Comparison of ENCODE assay signal across 10 mouse cellular contexts in genomic region chr1:134205296-134206018, GRCm38 (mm10). TPM values are rescaled to one million over a fixed set of nuclear protein-coding genes. Genes with fewer than 3 reads are reported as not detected.
DNase-seq lines count a peak whose midpoint lies in the region; ATAC-seq and TF ChIP-seq lines count a peak whose summit lies in the region.
"Had no signal": no experiment of that assay in that cellular context is flagged by ENCODE, and none has a peak within 500 bp of the region (broad histone marks: within the 10 kb centered on the region; RNA-seq: fewer than 3 reads in every experiment).

No protein-coding gene starts in this region.

- H3K9me3 ChIP-seq in hindbrain, embryonic 12.5 days (replicated peaks), result no peaks in the 10 kb centered on the region
- no peaks in the 10 kb centered on the region for H3K9me3 ChIP-seq in hindbrain, embryonic 11.5 days (ENCODE audit: control insufficient read depth, low read length)
- no peaks in the 10 kb centered on the region for H3K9me3 ChIP-seq in liver, embryonic 15.5 days (replicated peaks)
- H3K9me3 ChIP-seq: limb, embryonic 13.5 days had no signal

- no peak for TF ChIP-seq POLR2A in heart, adult 2 months (IDR thresholded peaks at IDR 0.05; ENCODE audit: insufficient read depth, low read depth, low read length)

- H3K9ac ChIP-seq in hindbrain, embryonic 12.5 days, result no peak overlapping the region
- no peak overlapping the region for H3K9ac ChIP-seq in hindbrain, embryonic 11.5 days (ENCODE audit: low read depth, low read length)
- H3K9ac ChIP-seq in heart, adult 2 months (ENCODE audit: low read depth, low read length), result no peak overlapping the region
- H3K9ac ChIP-seq in liver, embryonic 15.5 days, result no peak overlapping the region

- no peaks in the 10 kb centered on the region; the same call in 1 of the 2 replicates for H3K27me3 ChIP-seq in hindbrain, embryonic 12.5 days
- H3K27me3 ChIP-seq in hindbrain, embryonic 11.5 days (ENCODE audit: control insufficient read depth, insufficient read depth, low read length), result no peaks in the 10 kb centered on the region
- H3K27me3 ChIP-seq in heart, adult 2 months (ENCODE audit: control insufficient read depth, insufficient read depth, low read length), result no peaks in the 10 kb centered on the region
- peaks cover 3% of the 10 kb centered on the region; the same call in 1 of the 2 replicates for H3K27me3 ChIP-seq in liver, embryonic 15.5 days
- H3K27me3 ChIP-seq: limb, embryonic 13.5 days had no signal

- intact Hi-C loops in heart, adult 2 months (cut with DNase I), result no loop called here

- no peak overlapping the region for H3K4me3 ChIP-seq in hindbrain, embryonic 12.5 days
- H3K4me3 ChIP-seq in hindbrain, embryonic 11.5 days (ENCODE audit: low read depth, low read length), result no peak overlapping the region
- H3K4me3 ChIP-seq in heart, adult 2 months, result no peak overlapping the region
- no peak overlapping the region for H3K4me3 ChIP-seq in liver, embryonic 15.5 days (replicated peaks)
- H3K4me3 ChIP-seq: limb, embryonic 13.5 days had no signal

- no peak overlapping the region for H3K4me2 ChIP-seq in hindbrain, embryonic 12.5 days (replicated peaks)
- no peak overlapping the region for H3K4me2 ChIP-seq in hindbrain, embryonic 11.5 days (replicated peaks; ENCODE audit: low read depth, low read length)
- H3K4me2 ChIP-seq in liver, embryonic 15.5 days, result peak overlapping the region; percentile 15; the same call in 1 of the 2 replicates
- H3K4me2 ChIP-seq: limb, embryonic 13.5 days had no signal

- TF ChIP-seq EP300 in heart, adult 2 months (IDR thresholded peaks at IDR 0.05; ENCODE audit: insufficient read depth, low read depth, low read length), result 0 out of 2 replicates have a peak, but pooled peaks have one; percentile 28

- H3K79me2 ChIP-seq in heart, adult 2 months (replicated peaks; ENCODE audit: control insufficient read depth, insufficient read depth, low read length), result no peaks in the 10 kb centered on the region

- 60% methylated on average over 9 of the region's 9 CpGs for WGBS in hindbrain, embryonic 12.5 days
- 65% methylated on average over 9 of the region's 9 CpGs for WGBS in hindbrain, embryonic 11.5 days
- 22% methylated on average over 9 of the region's 9 CpGs for WGBS in heart, adult 2 months
- 11% methylated on average over 9 of the region's 9 CpGs for WGBS in liver, embryonic 15.5 days (ENCODE audit: insufficient replicate concordance)

- DNase-seq in hindbrain, embryonic 11.5 days (ENCODE audit: low spot score), result no peak
- peak; percentile 41 to 66 for DNase-seq in heart, adult 2 months
- DNase-seq in layer of hippocampus, adult 9-11 months, result no peak
- no peak for DNase-seq in kidney, adult 18-20 months
- no peak for DNase-seq in layer of hippocampus, adult 11-12 months (ENCODE audit: low spot score)
- DNase-seq: thymus, postnatal 36 days had no signal

- TF ChIP-seq CTCF in heart, adult 2 months (IDR thresholded peaks at IDR 0.05), result no peak

- H3K4me1 ChIP-seq in hindbrain, embryonic 12.5 days, result peaks cover 10% of the 10 kb centered on the region; the same call in 1 of the 2 replicates
- H3K4me1 ChIP-seq in hindbrain, embryonic 11.5 days (replicated peaks; ENCODE audit: control insufficient read depth, insufficient read depth, low read length), result no peaks in the 10 kb centered on the region
- H3K4me1 ChIP-seq in heart, adult 2 months (ENCODE audit: control insufficient read depth, insufficient read depth, low read length), result peaks cover 1% of the 10 kb centered on the region; the same call in 1 of the 2 replicates
- peaks cover 21% of the 10 kb centered on the region for H3K4me1 ChIP-seq in liver, embryonic 15.5 days (replicated peaks)

- no peaks in the 10 kb centered on the region for H3K36me3 ChIP-seq in hindbrain, embryonic 12.5 days
- no peaks in the 10 kb centered on the region for H3K36me3 ChIP-seq in hindbrain, embryonic 11.5 days (ENCODE audit: control insufficient read depth, insufficient read depth, low read length)
- H3K36me3 ChIP-seq in heart, adult 2 months (ENCODE audit: control insufficient read depth, insufficient read depth, low read length), result no peaks in the 10 kb centered on the region
- no peaks in the 10 kb centered on the region for H3K36me3 ChIP-seq in liver, embryonic 15.5 days (replicated peaks)
- H3K36me3 ChIP-seq: limb, embryonic 13.5 days had no signal

- 0 out of 2 replicates have a peak overlapping the region, but pooled peaks have one; percentile 19 for H3K27ac ChIP-seq in hindbrain, embryonic 12.5 days
- H3K27ac ChIP-seq in hindbrain, embryonic 11.5 days (ENCODE audit: low read depth, low read length), result no peak overlapping the region
- no peak overlapping the region; the same call in 1 of the 2 replicates for H3K27ac ChIP-seq in heart, adult 2 months
- no peak overlapping the region for H3K27ac ChIP-seq in liver, embryonic 15.5 days (replicated peaks)
- H3K27ac ChIP-seq: limb, embryonic 13.5 days had no signal

- no peak for ATAC-seq in hindbrain, embryonic 12.5 days (ENCODE audit: low FRiP score)
- no peak for ATAC-seq in hindbrain, embryonic 11.5 days (ENCODE audit: low FRiP score)
- ATAC-seq in cerebellum, adult (ENCODE audit: insufficient number of reproducible peaks, low FRiP score, low TSS enrichment), result peak; percentile 77
- ATAC-seq in liver, embryonic 15.5 days (ENCODE audit: insufficient read depth), result peak; percentile 67

RNA-seq across cellular contexts. Expression of gene Mybph, which starts 12.2 kb away (rescaled TPM):
- polyA plus RNA-seq in hindbrain, embryonic 12.5 days (2016; fragmentation: Nextera tagmentation; extraction: Ambion mirVana), result 2.4 and 15.9 TPM in 2 replicates
- 1.4 and 3.7 TPM in 2 replicates for polyA plus RNA-seq in hindbrain, embryonic 11.5 days (2014; fragmentation: Nextera tagmentation; extraction: Ambion mirVana)
- not detected for total RNA-seq in heart, adult 2 months (2021)
- 0.16 and 0.18 TPM in 2 replicates for polyA plus RNA-seq in heart, adult 2 months (2012; rRNA removed)
- polyA plus RNA-seq in liver, embryonic 15.5 days (2015; fragmentation: Nextera tagmentation; extraction: Ambion mirVana), result 1.5 and 3.5 TPM in 2 replicates

RNA-seq across cellular contexts. Expression of gene Chil1, which starts 23.5 kb away (rescaled TPM):
- 3.0 and 3.3 TPM in 2 replicates for polyA plus RNA-seq in hindbrain, embryonic 12.5 days (2016; fragmentation: Nextera tagmentation; extraction: Ambion mirVana)
- polyA plus RNA-seq in hindbrain, embryonic 11.5 days (2014; fragmentation: Nextera tagmentation; extraction: Ambion mirVana), result 1.1 and 2.0 TPM in 2 replicates
- total RNA-seq in heart, adult 2 months (2021), result under 1 TPM; 0.94 to 0.96 TPM
- polyA plus RNA-seq in heart, adult 2 months (2012; rRNA removed), result 1.7 and 2.7 TPM in 2 replicates
- polyA plus RNA-seq in liver, embryonic 15.5 days (2015; fragmentation: Nextera tagmentation; extraction: Ambion mirVana), result 15.1 and 17.7 TPM in 2 replicates

RNA-seq across cellular contexts. Expression of gene Adora1, which starts 29.8 kb away (rescaled TPM):
- polyA plus RNA-seq in hindbrain, embryonic 12.5 days (2016; fragmentation: Nextera tagmentation; extraction: Ambion mirVana), result 2.3 and 2.4 TPM in 2 replicates
- 0.24 and 0.25 TPM in 2 replicates for polyA plus RNA-seq in hindbrain, embryonic 11.5 days (2014; fragmentation: Nextera tagmentation; extraction: Ambion mirVana)
- 10 to 100 TPM in 1 of 2 experiments, 1 to 10 TPM in 1; 9.6 to 15.0 TPM for total RNA-seq in heart, adult 2 months (2021)
- polyA plus RNA-seq in heart, adult 2 months (2012; rRNA removed), result 18.6 and 19.4 TPM in 2 replicates
- 0.91 and 2.1 TPM in 2 replicates for polyA plus RNA-seq in liver, embryonic 15.5 days (2015; fragmentation: Nextera tagmentation; extraction: Ambion mirVana)

Comparison
In these comparisons a context has a peak if more than half of its experiments do, and no peak if none do; other contexts are left out.
1. ATAC-seq: peak in cerebellum, adult (single experiment) and liver, embryonic 15.5 days (single experiment); none in hindbrain, embryonic 12.5 days (single experiment) and hindbrain, embryonic 11.5 days (single experiment).
2. DNase-seq: peak in heart, adult 2 months (2 of 2); none in hindbrain, embryonic 11.5 days (single experiment), layer of hippocampus, adult 9-11 months (single experiment), kidney, adult 18-20 months (single experiment) and layer of hippocampus, adult 11-12 months (single experiment).